Mouse (Mus musculus): ENCODE results near the gene Utp11. TPM values are rescaled to one million over a fixed set of nuclear protein-coding genes. Genes with fewer than 3 reads are reported as not detected.

Gene Utp11
- total RNA-seq, 4 experiments from 2014 or later: 12.4 to 14.5 (median 13.7) TPM

DNA sequence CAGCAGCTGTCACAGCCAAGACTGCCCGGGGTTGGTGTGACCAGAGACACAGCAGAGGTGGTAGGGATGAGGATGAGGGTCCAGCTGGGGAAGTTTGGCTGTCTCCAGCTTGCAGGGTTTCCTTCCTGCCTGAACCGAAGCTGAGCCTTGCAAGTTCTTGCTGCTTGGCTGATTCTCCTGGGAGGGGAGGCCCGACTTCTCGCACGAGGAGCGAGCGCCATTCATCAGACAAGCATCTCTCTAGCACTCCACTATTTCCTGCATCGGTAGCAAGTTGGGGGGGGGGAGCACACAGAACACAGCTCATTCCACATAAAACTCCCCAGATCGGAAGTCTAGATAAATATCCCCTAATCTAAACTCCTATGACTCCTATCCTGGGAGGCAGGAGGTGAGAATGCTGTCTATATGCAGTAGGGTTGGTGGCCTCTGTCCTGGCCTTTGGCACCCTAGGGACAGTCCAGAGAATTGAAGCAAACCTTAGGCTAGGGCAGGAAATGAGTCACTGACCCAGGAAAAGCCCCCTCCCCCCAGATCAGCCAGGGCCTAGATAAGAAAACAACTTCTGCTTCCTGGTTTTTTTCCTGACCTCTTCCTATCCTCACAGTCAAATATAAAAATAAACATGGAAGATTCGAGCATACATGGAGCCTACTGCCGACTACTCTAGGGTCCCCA lies 11.5 kb upstream of the Utp11 start:
- DNase-seq (ENCODE audit: low spot score): peak; percentile 59

DNA sequence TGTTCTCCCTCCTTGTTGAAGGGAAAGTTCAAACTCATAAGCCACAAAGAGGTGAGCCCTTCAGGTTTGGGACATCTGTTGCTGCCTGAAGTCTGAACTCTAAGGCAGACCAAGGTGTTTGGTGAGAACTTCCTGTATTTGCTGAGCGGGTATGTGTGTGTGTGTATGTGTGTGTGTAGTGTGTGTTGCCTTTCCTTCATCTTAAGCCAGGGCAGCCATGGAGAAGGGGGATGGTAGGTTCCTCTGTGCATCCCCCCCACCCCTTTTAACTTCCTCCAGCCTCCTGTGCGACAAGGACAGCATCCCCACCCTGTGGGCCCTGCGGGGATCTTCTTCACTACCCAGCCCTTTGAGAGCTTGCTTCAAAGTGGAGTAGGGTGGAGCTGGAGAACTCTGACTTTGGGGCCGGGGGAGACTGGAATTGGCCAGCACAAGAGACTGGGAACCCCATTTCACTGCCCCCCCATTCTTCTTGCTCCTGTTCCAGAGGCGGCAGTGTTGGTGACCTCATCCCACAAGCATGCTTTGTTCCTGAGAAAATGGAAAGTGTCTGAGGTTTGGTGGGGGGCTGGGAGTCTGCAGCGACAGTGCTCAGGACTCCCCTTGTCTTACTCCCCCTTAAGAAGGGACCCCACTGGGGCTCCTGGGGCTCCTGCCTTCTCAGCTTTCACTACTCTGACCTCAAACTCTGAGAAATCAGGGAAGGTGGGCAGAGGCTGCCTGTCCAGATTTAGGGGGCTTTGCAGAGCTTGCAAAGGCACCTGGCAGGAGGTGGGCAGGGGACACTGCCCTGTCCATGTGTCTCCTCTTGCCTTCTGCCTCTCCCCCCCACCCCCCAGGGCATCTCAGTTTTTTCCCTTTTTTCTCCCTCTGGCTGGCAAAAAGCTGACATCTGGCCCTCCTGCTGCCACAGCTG lies 10.7 kb upstream of the Utp11 start:
- DNase-seq (ENCODE audit: low spot score): no peak

DNA sequence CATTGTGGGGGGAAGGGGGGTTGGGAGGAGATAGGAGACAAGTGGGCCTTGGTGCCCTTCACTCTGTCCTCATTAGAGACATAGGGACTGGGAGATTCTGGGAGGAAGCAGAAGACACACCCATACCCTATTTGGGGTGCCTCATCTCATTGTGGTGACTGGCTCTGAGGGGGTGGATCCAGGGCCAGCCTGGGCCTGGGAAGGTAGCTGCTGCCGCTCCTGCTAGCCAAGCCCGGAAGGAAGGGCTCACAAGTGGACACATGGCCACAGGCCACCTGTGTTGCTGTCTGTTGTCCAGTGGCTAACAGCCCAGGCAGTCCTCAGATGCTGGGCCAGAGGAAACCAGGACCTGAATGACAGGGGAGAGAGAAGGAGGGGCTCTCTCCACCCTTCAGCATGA lies 10.0 kb upstream of the Utp11 start:
- DNase-seq (ENCODE audit: low spot score): peak; percentile 42

DNA sequence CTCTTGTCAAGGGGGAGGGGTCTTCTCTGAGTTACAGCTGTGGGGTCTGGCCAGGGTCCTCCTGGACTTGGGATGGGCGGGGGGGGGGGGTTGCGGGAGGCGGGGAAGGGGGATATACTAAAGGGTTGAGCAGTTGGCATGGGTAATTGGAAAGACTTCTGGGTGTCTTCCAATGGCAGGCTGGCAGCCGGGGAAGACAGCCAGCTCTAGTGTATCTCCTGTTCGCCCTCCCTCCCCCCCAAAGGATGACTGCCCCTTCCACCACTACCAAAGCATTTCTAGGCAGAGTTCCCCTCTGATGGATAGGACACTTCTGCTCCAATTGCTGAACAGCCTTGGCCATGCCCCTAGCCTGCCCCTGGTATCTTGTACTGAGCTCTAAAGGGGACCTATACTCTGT lies 8.5 kb upstream of the Utp11 start:
- no peak for DNase-seq (ENCODE audit: low spot score)

DNA sequence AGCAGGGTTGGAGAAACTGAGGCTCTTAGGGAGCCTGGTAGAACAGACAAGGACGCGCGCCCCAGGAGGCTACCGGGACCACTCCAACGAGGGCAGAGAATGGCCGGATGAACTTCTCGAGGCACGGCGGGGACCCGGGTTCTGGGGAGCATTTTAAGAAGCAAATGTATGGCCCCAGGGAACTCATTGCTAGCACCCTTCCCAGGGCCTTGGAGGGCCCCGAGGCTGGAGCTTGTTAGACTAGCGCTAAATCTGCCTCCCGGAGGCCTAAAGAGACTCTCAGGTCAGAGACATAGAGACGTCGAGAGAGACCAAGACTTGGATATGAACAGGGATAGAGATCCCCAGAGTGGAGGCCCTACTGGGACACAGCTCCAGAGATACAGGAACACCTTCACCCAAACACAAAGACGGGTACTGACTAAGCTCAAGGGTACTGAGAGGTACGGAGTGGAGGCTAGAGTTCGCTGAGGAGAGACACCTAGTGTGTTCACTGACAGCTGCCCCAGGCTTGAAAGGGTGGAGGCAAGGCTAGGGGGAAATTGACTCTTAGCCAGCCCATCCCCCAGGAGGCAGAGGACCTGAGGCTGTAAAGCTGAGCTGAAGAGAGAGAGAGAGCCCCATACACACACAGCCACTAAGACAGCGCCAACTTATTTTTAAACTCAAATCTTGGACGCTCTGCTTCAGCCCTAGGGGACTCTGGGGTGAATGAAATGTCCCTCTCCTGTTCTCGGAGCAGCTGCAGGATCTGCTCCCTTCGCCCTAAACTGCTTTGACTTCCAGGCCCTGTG lies 7.8 kb upstream of the Utp11 start:
- DNase-seq (ENCODE audit: low spot score): peak; percentile 51

DNA sequence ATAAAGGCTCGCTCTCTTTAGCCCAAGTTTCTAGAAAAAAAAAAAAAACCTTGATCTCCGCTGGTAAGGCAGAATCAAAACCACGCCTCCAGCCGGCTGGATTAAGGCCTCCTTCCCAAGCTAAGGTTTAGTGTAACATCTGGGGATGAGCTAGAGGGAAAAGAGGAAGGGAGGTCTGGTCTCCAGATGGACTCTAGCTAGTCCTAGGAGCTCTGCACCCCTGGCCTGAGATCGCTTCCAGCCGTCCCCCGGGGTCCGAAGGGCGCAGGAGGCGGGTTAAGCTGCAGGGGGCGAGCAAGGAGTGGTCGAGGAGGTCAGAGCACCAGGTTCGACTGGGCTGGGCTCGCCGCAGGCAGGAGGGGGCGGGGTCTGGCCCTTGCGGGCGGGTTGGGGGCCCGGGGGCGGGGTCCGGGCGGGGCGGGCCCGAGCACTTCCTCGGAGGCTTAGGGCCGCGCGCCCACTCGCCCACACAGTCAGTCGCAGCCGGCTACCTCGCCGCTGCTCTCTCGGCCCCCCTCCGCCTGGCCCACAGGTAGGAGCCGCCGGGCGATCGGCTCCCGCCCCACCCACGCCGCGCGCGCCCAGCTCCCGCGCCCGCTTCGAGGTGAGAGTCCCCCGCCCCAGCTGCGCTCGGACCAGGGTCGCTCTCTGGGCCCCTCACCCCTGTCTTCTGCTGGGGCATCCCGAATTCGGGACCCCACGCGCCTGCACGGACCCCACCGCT lies 7.0 kb upstream of the Utp11 start, which contains the start of gene Fhl3:
Fhl3 (plus strand) TSS at position 454 of the 724 bp plus-strand sequence.
- peak; percentile 50 for DNase-seq (ENCODE audit: low spot score)

DNA sequence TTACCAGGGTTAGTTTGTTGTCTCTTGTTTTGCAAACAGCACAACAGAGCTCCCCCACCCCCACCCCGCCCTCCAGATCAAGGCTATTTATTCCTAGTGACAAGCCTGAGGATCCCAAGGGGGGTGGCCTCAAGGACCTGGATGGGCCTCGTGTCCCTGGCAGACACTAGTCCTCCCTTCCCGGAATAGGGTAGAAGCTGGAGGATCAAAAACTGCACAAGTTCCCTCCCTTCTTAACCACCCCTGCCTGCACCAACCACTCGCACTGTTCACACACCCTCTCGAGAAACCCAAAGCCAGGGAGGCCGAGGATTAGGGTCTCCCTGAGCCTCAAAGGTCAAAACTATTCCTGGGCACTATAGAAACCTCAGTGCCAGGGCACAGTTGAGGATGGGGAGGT lies 6.4 kb upstream of the Utp11 start:
- DNase-seq (ENCODE audit: low spot score): no peak

DNA sequence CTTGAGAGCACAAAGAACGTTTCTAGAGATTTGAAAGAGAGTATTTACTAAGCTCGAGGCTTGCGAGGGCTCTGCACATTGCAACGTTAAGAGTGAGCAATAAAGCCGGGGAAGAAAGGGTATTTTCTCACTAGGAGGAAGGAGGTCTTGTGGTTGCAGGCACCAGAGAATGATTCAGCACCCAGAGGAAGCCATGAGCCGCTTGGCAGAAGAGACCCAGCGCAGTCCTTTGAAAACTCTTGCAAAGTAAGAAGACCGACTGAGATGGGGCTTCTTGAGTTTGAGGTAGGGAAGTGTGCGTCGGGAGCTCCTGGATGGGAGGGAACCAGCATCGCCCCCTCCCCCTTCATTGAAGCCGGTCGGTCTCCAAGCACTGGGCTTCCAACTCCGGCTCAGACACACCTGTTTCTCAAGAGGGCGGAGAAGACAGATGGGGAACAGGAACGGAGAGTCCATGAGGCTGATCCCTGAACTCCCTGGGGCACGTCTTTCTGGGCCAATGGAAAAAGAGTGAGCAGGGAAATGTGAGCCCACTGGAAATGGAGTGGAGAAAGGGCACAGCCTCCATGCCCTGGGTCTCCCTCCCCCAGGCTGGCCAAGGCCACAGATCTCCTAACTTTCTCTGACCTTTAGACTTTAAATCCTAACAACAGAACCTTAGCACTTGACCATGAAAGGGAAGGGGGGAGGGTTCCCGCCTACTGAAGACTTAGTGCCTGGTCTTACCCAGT lies 2.6 kb upstream of the Utp11 start:
- DNase-seq (ENCODE audit: low spot score): no peak

DNA sequence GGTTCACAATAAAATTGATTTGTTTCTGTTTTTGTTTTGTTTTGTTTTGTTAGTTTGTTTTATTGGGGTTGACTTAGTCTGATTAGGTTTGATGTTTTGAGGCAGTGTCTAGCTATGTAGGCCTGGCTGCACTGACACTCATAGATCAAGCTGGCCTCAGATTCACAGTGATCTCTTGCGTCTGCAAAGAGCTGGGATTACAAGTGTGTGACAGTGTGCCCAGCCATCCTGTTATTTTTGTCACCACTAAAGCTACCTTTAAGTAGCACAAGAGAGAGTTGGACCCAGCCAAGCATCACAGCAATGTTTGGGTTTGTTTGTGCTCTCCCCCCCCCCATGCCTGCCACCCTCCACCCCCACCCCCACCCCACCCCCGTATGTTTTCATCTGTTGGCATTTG lies 1.2 kb upstream of the Utp11 start:
- no peak for DNase-seq (ENCODE audit: low spot score)

DNA sequence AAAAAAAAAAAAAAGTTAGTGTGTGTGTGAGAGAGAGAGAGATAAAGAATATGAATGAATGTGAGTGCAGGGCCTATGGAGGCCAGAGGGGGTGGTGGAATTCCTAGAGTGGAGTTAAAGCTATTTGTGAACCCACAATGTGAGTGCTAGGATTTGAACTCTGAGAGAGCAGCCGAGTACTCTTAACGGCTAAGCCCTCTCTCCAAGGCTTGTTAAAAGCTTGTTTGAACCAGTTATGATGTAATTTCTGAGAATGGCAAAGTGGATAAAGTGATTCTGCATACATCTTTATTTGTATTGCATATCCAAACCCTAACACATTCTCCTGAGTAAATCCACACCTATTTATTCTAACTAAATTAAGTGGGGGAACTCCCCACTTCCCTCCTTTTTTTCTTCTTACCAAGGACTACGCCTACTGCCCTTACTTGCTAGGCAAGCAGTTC lies 961 bp downstream of the Utp11 start:
- no peak for DNase-seq (ENCODE audit: low spot score)

DNA sequence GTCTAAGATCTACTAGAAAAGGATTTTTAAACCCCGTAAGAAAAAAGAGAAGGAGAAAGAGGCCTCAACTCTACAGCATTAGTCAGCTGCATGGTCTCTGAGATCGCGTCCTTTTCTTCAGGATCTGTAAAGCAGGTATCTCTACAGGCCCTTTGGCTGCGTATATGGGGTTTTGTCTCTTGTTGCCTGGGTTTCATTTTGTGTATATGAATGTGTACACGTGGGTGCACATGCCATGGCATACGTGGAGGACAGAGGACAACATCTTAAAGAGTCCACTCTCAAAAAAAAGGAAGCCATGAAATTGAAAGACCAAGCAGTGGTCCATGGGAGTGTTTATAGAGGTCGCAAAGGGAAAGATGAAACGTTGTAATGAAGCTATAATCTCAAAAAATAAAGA lies 1.9 kb downstream of the Utp11 start:
- DNase-seq (ENCODE audit: low spot score): no peak

DNA sequence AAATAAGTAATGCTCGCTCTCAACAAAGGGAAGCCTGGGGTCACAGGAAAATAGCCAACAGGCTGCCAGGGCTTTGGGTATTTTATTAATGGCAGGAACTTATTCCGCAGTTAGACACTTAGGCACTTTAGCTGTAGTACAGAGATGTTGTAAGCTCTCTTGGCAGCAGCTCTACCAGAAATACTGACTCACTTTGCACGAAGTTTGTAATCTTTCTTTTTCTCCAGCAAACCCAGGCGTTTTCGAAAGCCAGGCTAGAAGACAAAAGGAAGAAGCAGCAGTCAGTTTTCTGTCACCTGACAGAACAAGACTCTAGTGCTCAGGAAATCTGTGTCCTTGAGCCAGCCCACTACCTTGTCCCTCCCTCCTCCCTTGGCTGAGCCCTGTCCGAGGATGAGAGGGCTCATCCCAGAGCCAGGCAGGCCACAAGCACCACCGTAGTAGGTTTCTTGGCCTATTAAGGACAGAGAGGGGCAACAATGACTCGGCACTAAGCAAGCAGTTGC lies 7.5 kb downstream of the Utp11 start:
- DNase-seq (ENCODE audit: low spot score): no peak

DNA sequence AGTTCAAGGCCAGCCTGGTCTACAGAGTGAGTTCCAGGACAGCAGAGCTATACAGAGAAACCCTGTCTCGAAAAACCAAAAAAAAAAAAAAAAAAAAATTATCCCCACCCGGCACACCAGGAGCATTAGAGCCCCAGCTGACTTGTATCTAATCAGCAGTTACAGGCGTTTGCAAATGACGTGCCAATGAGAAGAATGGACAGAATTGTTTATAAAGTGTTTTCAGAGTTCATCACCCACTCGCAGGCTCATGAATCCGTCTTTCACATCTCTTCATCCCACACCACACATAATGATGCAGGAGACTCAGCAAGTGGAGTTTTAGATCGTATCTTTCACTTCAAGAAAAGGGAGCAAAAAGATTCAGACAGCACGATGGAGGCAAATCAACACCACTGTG lies 7.9 kb downstream of the Utp11 start:
- no peak for DNase-seq (ENCODE audit: low spot score)

DNA sequence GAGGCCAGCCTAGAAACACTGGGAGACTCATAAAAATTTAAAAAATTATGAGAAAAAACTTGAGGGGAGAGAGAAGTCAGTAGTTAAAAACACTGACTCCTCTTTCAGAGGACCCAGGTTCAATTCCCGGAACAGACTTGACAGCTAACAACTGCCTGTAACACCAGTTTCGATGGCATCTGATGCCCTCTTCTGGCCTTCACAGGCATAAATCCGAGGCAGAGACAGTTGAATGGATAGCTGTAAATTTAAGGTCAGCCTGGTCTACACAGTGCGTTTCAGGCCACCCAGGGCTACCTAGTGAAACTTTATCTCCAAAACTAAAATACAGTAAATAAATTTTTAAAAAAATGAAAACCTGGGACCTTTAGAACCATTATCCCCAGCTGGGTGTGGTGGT lies 8.4 kb downstream of the Utp11 start:
- no peak for DNase-seq (ENCODE audit: low spot score)

DNA sequence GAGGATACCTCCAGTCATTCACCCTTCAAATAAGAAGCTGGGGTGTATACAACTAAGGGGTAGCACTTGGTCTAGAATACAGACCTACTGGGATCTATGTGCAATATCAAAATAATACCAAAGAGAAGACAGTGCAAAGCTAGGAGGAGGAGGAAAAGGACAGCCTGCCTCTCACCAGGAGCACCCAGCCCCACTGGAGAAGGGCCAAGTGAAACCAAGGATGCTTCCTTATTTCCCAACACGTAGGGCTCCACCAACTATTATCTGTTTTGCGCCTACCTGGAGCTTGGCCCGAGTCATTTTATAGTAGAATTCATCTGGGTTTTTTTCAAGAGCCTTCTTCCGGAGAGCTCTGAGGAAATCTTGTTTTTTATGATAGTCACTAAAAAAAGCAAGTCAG lies 9.9 kb downstream of the Utp11 start:
- DNase-seq (ENCODE audit: low spot score): no peak

DNA sequence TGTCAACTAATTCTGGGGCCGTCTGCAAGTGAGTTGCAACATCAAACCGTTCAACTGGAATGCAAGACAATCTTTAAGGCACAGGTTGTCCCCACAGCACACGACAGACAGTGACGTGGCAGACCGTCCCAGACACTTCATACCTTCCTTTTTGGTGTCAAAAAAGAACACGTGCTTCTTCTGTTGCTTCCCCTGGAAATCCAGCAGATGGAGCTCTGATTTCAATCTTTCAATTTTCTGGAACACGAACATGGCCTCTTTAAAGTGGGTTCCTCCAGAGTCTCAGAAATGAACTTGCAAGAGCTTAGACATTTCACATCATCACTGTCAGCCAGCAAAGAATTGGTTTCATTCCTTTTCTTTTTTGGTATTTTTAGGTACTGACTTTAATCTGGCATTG lies 11.1 kb downstream of the Utp11 start:
- DNase-seq (ENCODE audit: low spot score): peak; percentile 25

DNA sequence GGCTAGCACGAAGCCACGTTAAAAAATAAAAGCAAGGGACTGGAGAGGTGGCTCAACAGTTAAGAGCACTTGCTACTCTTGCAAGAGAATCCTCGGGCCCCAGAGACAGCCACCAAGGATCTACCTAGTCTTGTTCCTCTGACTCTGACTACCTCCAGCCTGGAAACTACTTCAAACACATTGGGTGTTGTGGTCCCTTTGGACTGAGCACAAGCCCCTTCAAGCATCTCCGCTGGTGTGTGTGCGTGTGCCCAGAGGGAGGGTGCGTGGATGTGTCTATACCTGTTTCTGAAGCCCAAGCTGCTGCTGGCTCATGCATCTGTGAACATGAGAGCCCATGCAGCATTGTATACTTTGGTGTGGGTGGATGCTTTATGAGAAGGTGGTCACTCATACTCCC lies 17.4 kb downstream of the Utp11 start:
- no peak for DNase-seq (ENCODE audit: low spot score)

DNA sequence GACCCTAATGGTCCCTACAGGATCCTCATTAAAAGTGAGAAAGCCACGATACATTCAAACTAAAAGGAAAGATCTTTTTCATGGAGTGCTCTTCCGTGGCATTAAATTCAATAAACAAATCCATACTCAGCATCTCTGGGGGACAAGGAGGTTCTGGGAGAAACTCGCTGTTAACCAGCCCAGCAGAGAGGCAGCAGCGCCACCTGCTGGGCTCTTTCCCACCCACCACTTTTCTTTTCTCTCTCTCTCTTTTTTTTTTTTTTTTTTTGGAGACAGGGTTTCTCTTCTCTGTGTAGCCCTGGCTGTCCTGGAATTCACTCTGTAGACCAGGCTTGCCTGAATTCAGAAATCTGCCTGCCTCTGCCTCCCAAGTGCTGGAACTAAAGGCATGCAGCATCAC lies 18.4 kb downstream of the Utp11 start:
- DNase-seq (ENCODE audit: low spot score): peak; percentile 23

DNA sequence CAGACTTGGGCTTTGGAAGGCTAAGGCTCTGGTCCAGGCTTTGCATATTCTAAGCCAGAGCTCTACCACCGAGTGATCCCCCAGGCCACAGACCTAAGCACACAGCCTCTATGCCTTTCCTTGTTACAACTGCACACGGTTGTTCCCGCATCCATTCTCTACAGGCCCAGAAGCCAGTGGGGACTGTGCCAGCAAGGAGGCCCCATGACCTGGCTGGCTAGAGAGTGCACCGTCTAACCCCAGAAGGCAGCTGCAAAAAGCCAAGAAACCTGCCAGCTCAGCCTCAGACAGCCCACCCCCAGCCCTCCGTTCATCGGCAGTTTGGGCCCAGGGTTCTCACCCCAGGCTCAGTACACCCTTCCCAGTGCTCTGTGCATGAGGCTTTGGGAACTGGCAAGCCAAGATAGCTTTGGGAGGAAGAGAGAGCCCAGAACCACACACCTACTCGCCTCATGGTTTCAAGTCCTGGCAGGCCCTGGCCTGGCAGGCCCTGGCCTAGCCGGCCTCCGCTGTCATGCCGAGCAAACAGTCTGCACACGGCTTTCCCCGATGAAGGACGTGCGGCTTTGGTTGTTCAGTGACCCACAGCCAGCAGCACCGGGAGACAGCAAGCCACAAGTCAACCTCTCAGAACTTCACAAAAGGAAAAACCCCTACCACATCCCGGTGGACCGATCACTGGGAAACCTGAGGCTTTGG lies 18.9 kb downstream of the Utp11 start:
- DNase-seq (ENCODE audit: low spot score): no peak

Data from heart, adult 8-10 months (tissue).